Mouse (Mus musculus) G1E-ER4 (cell line): ENCODE data around the gene Mon1a. TPM values are rescaled to one million over a fixed set of nuclear protein-coding genes. Genes with fewer than 3 reads are reported as not detected.

Source experiments
- GATA1 ChIP-seq: IDR thresholded peaks from one replicate; pipeline ENCODE4 v1.8.0; 2012; ENCODE audit warnings: low read length, inconsistent platforms
- polyA plus RNA-seq: library from polyadenylated mRNA; stranded (reverse); fragments of >175 nt; gene quantifications from 2 replicates; pipeline ENCODE4 v1.2.3, GENCODE M21; 2012

The Mon1a gene
- polyA plus RNA-seq, 1 experiment, result 12.7 TPM

- no peak for TF ChIP-seq GATA1
Measured at GRCm38 (mm10) chr9:107927749-107928148, 39.8 kb downstream of the Mon1a start.

- TF ChIP-seq GATA1, result no peak
Measured at GRCm38 (mm10) chr9:107928169-107928568, 40.2 kb downstream of the Mon1a start, which contains the start of gene Actl11. TSS of gene Actl11 (plus strand) at chr9:107928469.

DNA sequence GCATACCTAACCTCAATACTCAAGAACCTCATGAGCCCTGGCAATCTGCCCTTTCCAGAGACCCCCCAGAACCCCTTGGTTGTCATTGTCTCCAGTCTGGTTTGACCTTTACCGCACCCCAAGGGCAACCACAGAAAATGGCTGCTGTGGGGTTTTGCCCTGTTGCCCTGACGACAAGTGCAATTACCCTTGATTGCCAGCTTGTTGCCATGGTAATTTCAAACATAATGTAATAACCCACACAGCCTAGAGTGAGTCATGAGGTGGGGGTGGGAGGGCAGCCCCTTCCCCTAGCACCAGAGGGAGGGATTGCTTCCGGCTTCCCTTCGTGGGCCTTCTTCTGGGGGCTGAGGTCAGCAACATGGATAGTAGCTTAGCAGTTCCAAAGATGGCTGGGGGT lies 44.3 kb downstream of the Mon1a start:
- TF ChIP-seq GATA1, result no peak

DNA sequence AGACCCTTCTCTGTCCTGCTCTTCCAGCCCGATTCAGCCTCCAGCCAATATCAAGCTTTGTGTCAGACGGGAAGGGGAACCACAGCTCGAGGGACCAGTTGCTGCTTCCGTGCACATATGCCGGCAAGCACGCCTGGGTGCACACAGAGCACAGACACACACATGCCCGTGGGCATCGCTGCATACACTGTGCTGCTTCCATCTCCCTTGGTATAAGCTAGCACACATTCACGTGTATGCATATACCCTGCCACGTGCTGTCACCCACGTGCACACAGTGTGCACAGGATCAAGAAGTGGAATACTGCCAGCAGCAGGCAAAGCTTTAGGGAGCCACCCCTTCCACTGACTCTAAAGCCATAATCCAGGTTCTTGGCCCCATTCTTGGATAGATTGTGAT lies 46.2 kb downstream of the Mon1a start:
- TF ChIP-seq GATA1, result no peak

DNA sequence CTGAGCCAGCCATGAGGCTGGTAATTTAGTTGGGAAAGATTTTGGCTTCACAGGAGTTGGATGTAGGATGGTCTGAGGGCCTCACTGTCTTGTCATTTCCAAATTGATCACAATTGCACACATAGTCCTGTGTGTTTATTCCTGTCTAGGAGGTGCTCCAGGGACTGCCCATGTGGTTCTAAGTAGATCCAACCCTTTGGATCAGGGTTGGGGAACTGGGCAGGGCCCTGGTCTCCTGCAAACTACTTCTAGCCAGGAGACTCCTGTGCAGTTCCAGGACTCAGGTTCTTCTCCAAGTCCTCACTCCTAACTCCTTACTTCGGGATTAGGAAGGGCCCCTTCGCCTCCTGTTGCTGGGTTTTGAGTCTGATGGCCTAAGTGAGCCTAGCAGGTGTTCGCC lies 47.4 kb downstream of the Mon1a start, which contains the start of gene Camkv:
TSS of gene Camkv (plus strand) at position 301 of the 400 bp plus-strand sequence.
- no peak for TF ChIP-seq GATA1

- TF ChIP-seq GATA1, result no peak
Measured at GRCm38 (mm10) chr9:107935790-107936214, 47.9 kb downstream of the Mon1a start.

DNA sequence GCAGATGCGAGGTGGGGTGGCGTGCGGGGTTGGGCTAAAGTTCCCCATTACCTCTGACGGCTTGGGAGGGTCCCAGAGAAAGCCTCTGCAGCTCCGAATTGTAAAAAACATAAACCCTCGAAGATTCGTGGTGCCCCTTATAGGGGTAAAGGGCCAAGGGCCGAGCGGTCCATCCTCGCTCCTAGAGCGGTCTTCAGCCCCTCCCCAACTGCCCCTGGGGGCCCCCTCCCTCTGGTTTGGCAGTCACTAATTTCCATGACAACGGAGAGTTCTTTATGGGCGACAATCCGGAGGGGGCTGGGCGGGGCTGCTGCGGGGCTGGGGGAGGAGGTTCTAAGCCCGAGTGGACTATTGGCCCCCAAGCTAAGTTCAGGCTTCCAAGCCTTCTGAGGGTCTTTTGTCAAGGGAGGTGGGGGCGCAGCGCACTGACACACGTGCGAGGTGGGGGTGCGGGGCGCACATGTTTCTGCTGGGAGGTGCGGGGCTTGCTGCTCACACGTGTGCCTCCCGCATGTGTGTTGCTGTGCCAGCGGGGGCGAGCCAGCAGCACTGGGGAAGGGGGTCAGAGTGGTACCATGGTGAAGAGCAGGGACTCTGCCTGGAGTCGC lies 48.4 kb downstream of the Mon1a start:
- no peak for TF ChIP-seq GATA1

GRCm38 (mm10) chr9:107936831-107937230 lies 48.9 kb downstream of the Mon1a start:
- no peak for TF ChIP-seq GATA1

GRCm38 (mm10) chr9:107947241-107948194 lies 59.6 kb downstream of the Mon1a start:
- TF ChIP-seq GATA1, result no peak

- no peak for TF ChIP-seq GATA1
Measured at GRCm38 (mm10) chr9:107949184-107949921, 61.4 kb downstream of the Mon1a start.

DNA sequence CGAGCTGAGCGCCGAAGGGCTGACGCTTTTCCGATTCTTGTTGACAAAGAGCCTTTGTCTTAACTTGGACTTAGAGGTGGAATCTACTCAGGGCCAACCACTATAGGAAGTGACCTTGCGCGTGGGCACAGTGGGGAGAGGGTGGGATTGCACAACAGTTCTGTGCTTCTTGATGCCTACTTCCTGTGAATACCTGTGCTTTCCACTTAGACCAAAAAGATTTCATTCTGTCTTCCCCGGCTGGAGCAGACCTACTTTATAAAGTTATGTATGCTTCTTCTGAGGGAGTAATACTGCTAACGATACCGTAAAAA lies 61.9 kb downstream of the Mon1a start, which contains the start of gene Traip:
TSS of gene Traip (plus strand) at position 215 of the 314 bp plus-strand sequence.
- no peak for TF ChIP-seq GATA1

DNA sequence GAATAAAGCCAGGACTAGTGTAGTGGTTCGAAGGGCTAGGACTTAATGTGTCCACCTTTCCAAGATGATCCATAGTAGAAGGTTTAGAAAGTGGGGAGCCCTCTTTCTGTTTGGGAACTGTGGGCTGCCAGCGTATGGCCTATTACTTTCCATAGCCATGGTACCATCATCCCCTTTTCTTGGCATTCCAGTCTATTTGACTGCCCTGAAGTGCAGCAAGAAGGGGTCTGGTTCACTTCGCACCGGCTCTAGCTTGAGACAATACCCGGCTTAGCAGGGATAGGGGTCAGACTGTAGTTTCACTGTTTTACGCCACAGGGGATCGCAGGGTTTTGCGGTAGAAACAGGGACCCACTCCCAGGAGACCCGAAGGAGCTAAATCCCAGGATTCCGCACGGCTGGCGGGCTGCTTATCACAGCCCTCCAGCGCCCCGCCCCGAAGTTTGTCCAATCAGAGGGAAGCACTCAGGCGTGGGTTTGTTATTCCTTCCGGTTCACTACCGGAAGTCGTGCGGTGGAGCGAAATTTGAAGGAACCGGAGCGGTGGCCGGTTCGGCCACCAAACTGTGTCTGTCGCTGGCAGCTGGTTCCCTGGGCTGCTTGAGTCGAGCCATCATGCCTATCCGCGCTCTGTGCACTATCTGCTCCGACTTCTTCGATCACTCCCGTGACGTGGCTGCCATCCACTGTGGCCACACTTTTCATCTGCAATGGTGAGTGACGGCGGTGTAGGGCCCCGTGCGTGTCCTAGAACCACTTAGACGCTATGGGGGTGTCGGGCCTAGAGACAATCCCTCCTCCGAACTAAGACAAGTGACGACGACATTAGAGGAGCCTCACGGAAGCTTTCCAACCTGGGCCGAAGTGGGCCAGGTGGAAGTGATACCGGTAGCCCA lies 62.8 kb downstream of the Mon1a start:
- no peak for TF ChIP-seq GATA1

Other genes with a start within 250 kb of the Mon1a start
- not detected in 2 replicates for gene Slc38a3, start 218.6 kb upstream of the Mon1a start, polyA plus RNA-seq
- gene Gnat1, start 208.4 kb upstream of the Mon1a start, polyA plus RNA-seq, result not detected in 2 replicates
- 0.02 and 0.05 TPM in 2 replicates for gene Sema3f, start 177.7 kb upstream of the Mon1a start, polyA plus RNA-seq
- gene Rbm5, start 117.2 kb upstream of the Mon1a start, polyA plus RNA-seq, result 16.1 and 25.4 TPM in 2 replicates
- 24.8 and 40.9 TPM in 2 replicates for gene Rbm6, start 14.9 kb upstream of the Mon1a start, polyA plus RNA-seq
- gene Mst1r, start 18.7 kb downstream of the Mon1a start, polyA plus RNA-seq, result 0.02 TPM in 1 of 2 replicates, not detected in the other
- not detected in 2 replicates for gene Actl11, start 40.3 kb downstream of the Mon1a start, polyA plus RNA-seq
- gene Camkv, start 47.5 kb downstream of the Mon1a start, polyA plus RNA-seq, result not detected in 2 replicates
- 4.1 and 9.1 TPM in 2 replicates for gene Traip, start 62.0 kb downstream of the Mon1a start, polyA plus RNA-seq
- gene Uba7, start 87.4 kb downstream of the Mon1a start, polyA plus RNA-seq, result 23.2 and 52.7 TPM in 2 replicates
- 0.10 and 0.19 TPM in 2 replicates for gene Gm20661, start 94.9 kb downstream of the Mon1a start, polyA plus RNA-seq
- gene Inka1, start 97.7 kb downstream of the Mon1a start, polyA plus RNA-seq, result 104 and 110 TPM in 2 replicates
- 0.38 and 0.67 TPM in 2 replicates for gene Cdhr4, start 104.3 kb downstream of the Mon1a start, polyA plus RNA-seq
- 0.08 and 0.28 TPM in 2 replicates for gene Gm20662, start 108.2 kb downstream of the Mon1a start, polyA plus RNA-seq
- gene Ip6k1, start 114.3 kb downstream of the Mon1a start, polyA plus RNA-seq, result 80.8 and 109 TPM in 2 replicates
- 7.7 and 10.5 TPM in 2 replicates for gene Gmppb, start 161.1 kb downstream of the Mon1a start, polyA plus RNA-seq
- 0.24 and 0.32 TPM in 2 replicates for gene Amigo3, start 165.0 kb downstream of the Mon1a start, polyA plus RNA-seq
- gene Mst1, start 192.3 kb downstream of the Mon1a start, polyA plus RNA-seq, result 9.2 and 12.4 TPM in 2 replicates
- gene Rnf123, start 195.2 kb downstream of the Mon1a start, polyA plus RNA-seq, result 25.7 and 84.5 TPM in 2 replicates
- gene Apeh, start 206.5 kb downstream of the Mon1a start, polyA plus RNA-seq, result 70.8 and 89.8 TPM in 2 replicates